Mouse (Mus musculus) CD4-positive naive resting alpha-beta T cell, adult 57 days (primary cell): ENCODE results near the gene Mgp. TPM values are rescaled to one million over a fixed set of nuclear protein-coding genes. Genes with fewer than 3 reads are reported as not detected.

Source experiments
- total RNA-seq: library from RNA; stranded (reverse); gene quantifications from one replicate; pipeline ENCODE4 v1.2.4, GENCODE M21; 2023

Gene Mgp
- total RNA-seq, result 1.6 TPM

DNA sequence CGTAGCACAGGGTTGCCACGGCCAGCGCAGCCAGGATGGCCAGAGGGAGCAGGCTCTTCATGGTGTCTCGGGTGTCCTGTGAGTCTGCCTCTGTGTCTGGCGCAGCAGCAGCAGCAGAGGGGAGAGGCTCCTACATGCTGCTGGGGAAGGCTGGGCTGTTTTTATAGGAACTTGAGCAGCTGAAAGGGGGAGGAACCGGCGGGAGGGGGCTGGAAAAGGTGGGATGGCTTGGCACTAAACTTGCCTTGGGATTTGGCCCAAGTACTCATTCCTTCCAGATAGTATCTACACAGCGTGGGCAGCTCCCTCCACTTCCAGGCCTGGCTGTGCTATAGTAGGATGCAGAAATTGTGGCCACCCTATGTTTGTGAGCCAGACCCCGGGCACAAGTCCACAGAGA lies at the start of gene Mgp:
Gene Mgp (minus strand): TSS at position 154 of the 400 bp plus-strand sequence.

DNA sequence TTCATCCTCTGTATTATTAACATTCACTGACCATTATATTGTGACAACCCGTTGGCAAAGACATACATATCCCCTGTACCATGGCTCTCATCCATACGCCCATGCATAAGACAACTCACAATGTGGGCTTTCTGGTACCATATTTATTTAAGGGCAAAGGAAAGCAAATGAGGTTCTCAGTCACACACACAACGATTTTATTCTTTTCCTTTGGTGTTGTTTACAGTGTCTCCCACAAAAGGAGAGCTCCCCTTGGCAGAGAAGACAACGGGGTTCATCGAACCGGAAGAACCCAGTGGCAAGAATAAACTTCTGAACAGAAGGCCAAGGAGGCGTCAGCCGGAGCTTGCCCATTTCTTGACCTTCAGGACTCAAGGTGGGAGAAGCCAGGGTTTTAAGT lies 47.9 kb upstream of the Mgp start, which contains the start of gene Pde6h:
Gene Pde6h (plus strand): TSS at position 301 of the 400 bp plus-strand sequence.

DNA sequence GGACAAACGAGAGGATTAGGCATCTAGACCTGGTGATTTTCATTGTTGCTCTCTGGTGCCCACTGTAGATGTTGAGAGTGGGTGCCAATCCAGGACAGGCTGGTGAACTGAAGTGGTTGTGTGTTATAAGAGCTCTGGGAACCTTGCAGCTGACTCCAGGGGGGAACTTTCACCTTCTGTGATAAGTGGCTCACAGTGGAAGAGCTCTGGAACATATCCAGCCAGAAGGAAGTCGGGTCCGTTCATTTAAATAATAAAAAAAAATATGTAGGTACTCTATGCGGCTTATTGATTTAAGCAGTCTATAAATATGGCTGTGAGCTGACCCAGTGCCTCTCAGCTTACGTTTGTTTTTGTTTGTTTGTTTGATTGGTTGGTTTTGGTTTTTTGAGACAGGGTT lies 46.5 kb upstream of the Mgp start, which contains the start of gene Erp27:
Gene Erp27 (minus strand): TSS at position 101 of the 400 bp plus-strand sequence.

DNA sequence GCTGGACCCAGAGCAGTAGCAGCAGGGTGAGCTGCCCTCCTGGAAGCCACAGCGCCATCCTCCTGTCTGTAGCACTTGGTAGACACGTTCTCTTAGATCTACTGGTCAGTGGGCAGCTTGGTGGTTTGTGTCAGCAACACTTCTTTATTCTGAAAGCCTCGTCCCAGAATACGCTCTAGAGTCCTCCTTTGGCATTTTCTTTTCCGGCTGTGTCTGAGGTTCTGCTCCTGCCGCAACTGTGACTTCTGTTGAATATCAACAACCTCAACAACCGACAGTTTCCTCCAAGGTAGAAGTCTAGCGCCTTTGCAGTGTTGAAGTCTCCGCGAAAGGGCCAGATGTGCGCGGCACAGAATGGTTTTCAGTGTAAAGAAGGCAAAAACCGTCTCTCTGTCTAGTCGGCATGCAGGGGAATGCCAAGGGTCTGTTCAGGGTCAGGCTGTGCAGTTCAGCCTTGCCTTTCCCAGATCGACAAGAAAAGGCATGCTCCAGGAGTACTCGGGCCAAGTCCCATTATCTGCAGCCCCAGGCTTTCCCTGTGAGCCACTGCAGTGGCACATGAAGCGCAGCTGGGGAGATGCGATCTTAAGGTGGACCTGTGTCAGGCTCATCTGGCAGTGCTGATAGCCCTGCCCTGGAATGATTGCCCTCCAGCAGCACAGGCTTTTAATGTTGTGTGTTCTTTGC lies 18.3 kb downstream of the Mgp start, which contains the start of gene Art4:
Gene Art4 (minus strand): TSS at position 548 of the 687 bp plus-strand sequence.

DNA sequence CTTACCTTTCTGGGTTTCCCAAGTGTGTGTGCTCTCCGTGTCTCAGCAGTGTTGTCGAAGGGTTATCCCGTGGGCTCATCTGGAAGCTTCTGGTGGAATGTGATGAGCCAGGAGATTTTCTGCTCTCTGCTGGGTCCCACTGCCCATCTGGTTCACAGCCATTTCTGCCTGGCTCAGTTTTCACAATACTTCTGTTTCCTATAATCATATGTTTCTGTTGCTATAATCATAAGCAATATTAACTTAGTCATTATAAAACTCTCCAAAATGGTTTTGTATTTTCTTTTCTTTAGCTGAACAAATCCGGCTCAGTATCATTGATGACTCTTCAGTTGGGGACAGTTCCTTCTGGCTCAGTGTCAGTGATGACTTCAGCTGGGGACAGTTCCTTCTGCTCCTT lies 40.3 kb downstream of the Mgp start, which contains the start of gene Smco3:
Gene Smco3 (minus strand): TSS at position 101 of the 400 bp plus-strand sequence.

DNA sequence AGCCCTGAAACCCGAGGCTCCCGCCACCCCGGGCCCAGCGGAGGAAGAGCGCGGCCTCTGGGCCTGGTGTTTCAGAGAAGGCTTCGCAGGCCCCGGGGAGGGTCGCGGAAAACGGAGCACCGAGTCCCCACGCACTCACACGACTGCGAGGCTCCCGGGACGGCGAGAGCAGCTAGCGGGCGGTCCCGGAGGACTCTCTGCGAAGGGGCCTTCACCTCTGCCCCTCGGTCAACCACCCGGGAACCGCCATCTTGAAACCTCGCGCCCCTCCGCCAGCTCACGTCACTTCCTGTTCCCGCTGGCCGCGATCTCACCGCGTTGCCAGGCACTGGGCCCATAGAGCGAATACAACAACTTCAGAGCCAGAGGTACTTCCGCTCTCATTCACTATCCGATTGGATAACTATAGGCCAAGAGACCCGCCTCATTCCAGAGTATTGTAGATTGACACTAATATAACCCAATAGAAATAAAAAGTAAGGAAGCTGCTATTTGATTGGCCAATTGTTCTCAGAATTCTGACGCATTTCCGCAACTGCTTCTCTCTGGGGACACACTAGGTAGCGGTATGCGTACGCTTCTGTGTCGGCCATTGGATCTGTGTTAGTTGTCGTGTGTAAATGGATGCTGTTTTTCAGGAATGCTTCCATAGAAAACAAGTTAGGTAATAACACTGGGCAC lies 47.6 kb downstream of the Mgp start, which contains the start of gene Wbp11:
Gene Wbp11 (minus strand): TSS at position 353 of the 681 bp plus-strand sequence.

DNA sequence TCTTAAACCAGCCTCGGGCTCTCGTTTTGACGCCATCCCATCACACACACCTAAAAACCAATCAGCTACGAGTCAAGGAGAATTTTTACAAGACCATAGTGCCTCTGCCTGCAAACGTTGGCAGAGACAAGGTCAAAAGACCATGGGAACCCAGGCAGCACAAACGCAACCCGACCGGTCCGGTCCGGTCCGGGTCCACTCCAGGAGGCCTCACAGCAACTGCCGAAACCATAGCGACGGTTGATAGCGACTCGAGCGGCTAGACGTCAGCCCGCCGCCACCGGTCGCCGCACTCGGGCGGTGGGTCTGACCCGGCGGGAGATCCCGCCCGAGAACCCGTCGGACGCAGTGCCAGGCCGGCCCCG lies 48.1 kb downstream of the Mgp start, which contains the start of gene BC049715:
Gene BC049715 (plus strand): TSS at position 111 of the 365 bp plus-strand sequence.

Other genes starting within 250 kb of the Mgp start
- 12.4 TPM for gene Plbd1, start 213.9 kb downstream of the Mgp start, total RNA-seq
- gene Gucy2c, start 94.1 kb downstream of the Mgp start, total RNA-seq, result not detected
- gene Hist4h4, start 71.4 kb downstream of the Mgp start, total RNA-seq, result 18.8 TPM
- gene H2afj, start 67.6 kb downstream of the Mgp start, total RNA-seq, result 66.6 TPM
- gene BC049715, start 48.2 kb downstream of the Mgp start, total RNA-seq, result 6.7 TPM
- gene Wbp11, start 47.6 kb downstream of the Mgp start, total RNA-seq, result 172 TPM
- gene Smco3, start 40.4 kb downstream of the Mgp start, total RNA-seq, result not detected
- gene Art4, start 18.1 kb downstream of the Mgp start, total RNA-seq, result 2.5 TPM
- gene Erp27, start 46.4 kb upstream of the Mgp start, total RNA-seq, result 10.5 TPM
- 0.15 TPM for gene Pde6h, start 48.0 kb upstream of the Mgp start, total RNA-seq
- 931 TPM for gene Arhgdib, start 66.1 kb upstream of the Mgp start, total RNA-seq